Mouse (Mus musculus) G1E (cell line): Measurements from ENCODE around the gene Spty2d1.

ENCODE experiments used
- CTCF ChIP-seq: IDR thresholded peaks from 2 replicates; pipeline ENCODE4 v1.5.1; 2012; ENCODE audit warnings: low read depth, low read length, inconsistent platforms, mixed read lengths
- GATA1 ChIP-seq: IDR thresholded peaks from 2 replicates; pipeline ENCODE4 v1.6.1; 2012; ENCODE audit warnings: borderline replicate concordance, low read length, inconsistent platforms, mixed read lengths

GRCm38 (mm10) chr7:46997008-46997407, 11.2 kb downstream of the Spty2d1 start:
- no peak for TF ChIP-seq GATA1
- no peak for TF ChIP-seq CTCF
